In genomic region chr7:133775796-133776625, GRCm38 (mm10) we compare ENCODE assay signal across 8 mouse cellular contexts. TPM values are rescaled to one million over a fixed set of nuclear protein-coding genes. Genes with fewer than 3 reads are reported as not detected.
DNase-seq lines count a peak whose midpoint lies in the region; ATAC-seq lines count a peak whose summit lies in the region.

No protein-coding gene starts in this region.

- H3K36me3 ChIP-seq in kidney, embryonic 16.5 days (ENCODE audit: insufficient read depth, low read length) = no peaks in the 10 kb centered on the region
- no peaks in the 10 kb centered on the region for H3K36me3 ChIP-seq in stomach, embryonic 15.5 days

- H3K9ac ChIP-seq in kidney, embryonic 16.5 days (replicated peaks; ENCODE audit: low read length) = peak overlapping the region; percentile 83
- peak overlapping the region; percentile 52 for H3K9ac ChIP-seq in stomach, embryonic 15.5 days

- peak overlapping the region; percentile 83 for H3K4me3 ChIP-seq in kidney, embryonic 16.5 days (ENCODE audit: low read length)
- H3K4me3 ChIP-seq in stomach, embryonic 15.5 days (replicated peaks) = peak overlapping the region; percentile 66

- H3K4me2 ChIP-seq in kidney, embryonic 16.5 days (replicated peaks; ENCODE audit: low read depth, low read length) = peak overlapping the region; percentile 86
- peak overlapping the region; percentile 88 for H3K4me2 ChIP-seq in stomach, embryonic 15.5 days

- peaks cover 12% of the 10 kb centered on the region for H3K27me3 ChIP-seq in kidney, embryonic 16.5 days (ENCODE audit: insufficient read depth, low read length)
- H3K27me3 ChIP-seq in stomach, embryonic 15.5 days (replicated peaks) = no peaks in the 10 kb centered on the region; the same call in 1 of the 2 replicates

- no peaks in the 10 kb centered on the region for H3K9me3 ChIP-seq in kidney, embryonic 16.5 days (ENCODE audit: low read length)
- H3K9me3 ChIP-seq in stomach, embryonic 15.5 days = no peaks in the 10 kb centered on the region

- 4% methylated on average over 38 of the region's 38 CpGs for WGBS in kidney, embryonic 16.5 days
- 6% methylated on average over 36 of the region's 38 CpGs for WGBS in stomach, embryonic 15.5 days

- peak; percentile 1; the same call in 1 of the 2 replicates for ATAC-seq in frontal cortex, adult (ENCODE audit: low TSS enrichment)
- no peak; the same call in none of the 2 replicates for ATAC-seq in kidney, embryonic 16.5 days (ENCODE audit: low FRiP score, low TSS enrichment)
- ATAC-seq in megakaryocyte, adult 5-6 weeks (ENCODE audit: poor library complexity, severe bottlenecking) = peak; percentile 46
- peak; percentile 25; the same call in 1 of the 2 replicates for ATAC-seq in stomach, embryonic 15.5 days (ENCODE audit: insufficient read depth, low FRiP score, low read depth)

- H3K27ac ChIP-seq in kidney, embryonic 16.5 days (ENCODE audit: low read length) = no peak overlapping the region
- no peak overlapping the region for H3K27ac ChIP-seq in stomach, embryonic 15.5 days

- no peak for DNase-seq in frontal cortex, postnatal 10 days (ENCODE audit: low spot score in 2 of 2)
- peak; percentile 2 to 4 for DNase-seq in CD8-positive naive resting alpha-beta T cell, adult 2 months (ENCODE audit: low read depth in 2 of 2, low spot score in 2 of 2)
- DNase-seq in cerebellum, postnatal 10 days = peak; percentile 63 to 72
- DNase-seq in heart, adult 9 months (ENCODE audit: low spot score in 2 of 2) = peak; percentile 29 to 40

- H3K4me1 ChIP-seq in kidney, embryonic 16.5 days (ENCODE audit: insufficient read depth, low read length) = peaks cover 10% of the 10 kb centered on the region
- peaks cover 13% of the 10 kb centered on the region for H3K4me1 ChIP-seq in stomach, embryonic 15.5 days

RNA-seq across cellular contexts. Expression of gene Fank1, which starts 0.7 kb away (rescaled TPM):
- polyA plus RNA-seq in kidney, embryonic 16.5 days (2015; fragmentation: Nextera tagmentation; extraction: Ambion mirVana) = 0.36 and 0.50 TPM in 2 replicates
- total RNA-seq in megakaryocyte, adult 5-6 weeks (2015) = not detected in 2 replicates
- total RNA-seq in megakaryocyte, adult 5-6 weeks (2017) = not detected in 2 replicates
- polyA plus RNA-seq in stomach, embryonic 15.5 days (2015; fragmentation: Nextera tagmentation; extraction: Ambion mirVana) = 0.50 and 0.54 TPM in 2 replicates

RNA-seq across cellular contexts. Expression of gene Dhx32, which starts 6.5 kb away (rescaled TPM):
- 24.2 and 24.3 TPM in 2 replicates for polyA plus RNA-seq in kidney, embryonic 16.5 days (2015; fragmentation: Nextera tagmentation; extraction: Ambion mirVana)
- 4.0 and 7.0 TPM in 2 replicates for total RNA-seq in megakaryocyte, adult 5-6 weeks (2015)
- 17.7 and 25.4 TPM in 2 replicates for total RNA-seq in megakaryocyte, adult 5-6 weeks (2017)
- 45.3 and 46.8 TPM in 2 replicates for polyA plus RNA-seq in stomach, embryonic 15.5 days (2015; fragmentation: Nextera tagmentation; extraction: Ambion mirVana)

Comparison
In these comparisons a context has a peak if more than half of its experiments do, and no peak if none do; other contexts are left out.
1. DNase-seq: peak in CD8-positive naive resting alpha-beta T cell, adult 2 months (2 of 2), cerebellum, postnatal 10 days (2 of 2) and heart, adult 9 months (2 of 2); none in frontal cortex, postnatal 10 days (0 of 2).